Mouse (Mus musculus): ENCODE results near the gene 4930524J08Rik. TPM values are rescaled to one million over a fixed set of nuclear protein-coding genes. Genes with fewer than 3 reads are reported as not detected.

The 4930524J08Rik gene
- 2.2 and 2.5 TPM in 2 replicates for polyA plus RNA-seq (2015; fragmentation: Nextera tagmentation; extraction: Ambion mirVana)

DNA sequence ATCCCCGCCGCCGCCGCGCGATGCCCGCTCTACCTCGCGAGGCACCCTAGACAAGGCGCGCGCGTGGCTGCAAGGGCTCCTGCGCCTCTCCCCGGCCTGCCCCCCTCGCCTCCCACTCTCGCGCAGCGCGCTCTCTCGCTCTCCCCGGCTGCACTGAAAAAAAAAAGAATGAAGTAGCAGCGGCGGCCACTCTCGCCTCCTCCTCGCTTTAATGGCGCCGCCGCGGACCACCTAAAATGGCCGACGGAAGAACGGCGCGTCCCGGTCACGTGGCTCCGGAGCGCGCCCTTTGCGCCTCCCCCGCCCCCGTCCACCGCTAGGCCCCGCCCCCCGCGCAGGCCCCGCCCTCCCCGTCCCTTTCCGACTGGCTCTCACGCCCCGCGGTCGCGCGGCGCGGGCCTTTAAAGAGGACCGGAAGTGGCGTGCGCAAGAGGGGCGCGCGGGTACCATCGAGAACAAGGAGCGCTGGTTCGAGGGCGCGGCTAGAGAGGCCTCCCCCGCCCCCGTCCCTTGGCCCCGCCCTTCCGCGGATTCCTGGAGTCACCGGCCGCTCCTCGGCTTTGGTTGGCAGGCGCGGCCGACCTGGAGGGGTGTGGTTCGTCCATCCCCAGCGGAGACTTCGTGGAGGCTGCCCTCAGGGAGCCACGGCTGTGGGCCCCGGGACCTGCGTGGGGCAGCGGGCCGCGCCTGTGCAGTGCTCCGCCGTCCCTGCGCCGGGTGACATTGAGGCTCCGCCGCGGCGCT lies at the start of gene 4930524J08Rik, which contains the start of gene Hnrnpd:
4930524J08Rik (plus strand) TSS at position 363 of the 744 bp plus-strand sequence.
Hnrnpd (minus strand) TSS at position 240 of the 744 bp plus-strand sequence.
- Histone ChIP-seq H3K4me3 (ENCODE audit: low read depth, low read length) (peak within 1 kb of the TSS; percentile 93), H3K27me3 (ENCODE audit: control insufficient read depth, insufficient read depth, low read depth, low read length) (no peaks in the 10 kb centered on the region), H3K9me3 (replicated peaks; ENCODE audit: control insufficient read depth, low read length, poor library complexity, severe bottlenecking) (no peaks in the 10 kb centered on the region), H3K4me2 (ENCODE audit: low read length) (peak within 1 kb of the TSS; percentile 94), H3K4me1 (ENCODE audit: control insufficient read depth, insufficient read depth, low read length) (peaks cover 28% of the 10 kb centered on the region), H3K27ac (ENCODE audit: low read length) (peak within 1 kb of the TSS; percentile 99), H3K9ac (ENCODE audit: low read depth, low read length) (peak within 1 kb of the TSS; percentile 97), H3K36me3 (ENCODE audit: control insufficient read depth, insufficient read depth, low read length) (no peaks in the 10 kb centered on the region)
- 1% methylated on average over 75 of the region's 97 CpGs for WGBS
- ATAC-seq = peak; percentile 98

DNA sequence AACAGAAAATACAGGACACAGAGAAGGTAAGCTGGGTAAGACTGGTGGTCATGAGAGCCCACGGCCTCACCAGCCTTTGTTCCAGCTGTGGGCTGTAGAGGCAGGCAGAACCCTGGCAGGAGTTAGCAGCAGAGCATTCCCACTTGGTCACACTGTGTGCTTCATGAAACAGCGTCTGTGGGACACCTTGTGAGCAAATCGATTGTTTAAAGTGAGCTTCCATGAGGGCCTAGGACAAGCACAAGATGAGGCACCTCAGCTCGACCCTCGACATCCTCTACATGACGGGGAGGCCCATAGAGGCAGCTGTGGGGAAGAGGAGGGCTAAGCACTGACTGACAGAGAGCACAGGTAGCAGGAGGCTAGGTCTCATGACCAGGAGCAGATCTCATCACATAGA lies 47.0 kb upstream of the 4930524J08Rik start:
- Histone ChIP-seq H3K9me3 (replicated peaks; ENCODE audit: control insufficient read depth, low read length, poor library complexity, severe bottlenecking) (no peaks in the 10 kb centered on the region), H3K4me1 (ENCODE audit: control insufficient read depth, insufficient read depth, low read length) (no peaks in the 10 kb centered on the region), H3K9ac (ENCODE audit: low read depth, low read length) (no peak overlapping the region), H3K36me3 (ENCODE audit: control insufficient read depth, insufficient read depth, low read length) (no peaks in the 10 kb centered on the region), H3K27me3 (ENCODE audit: control insufficient read depth, insufficient read depth, low read depth, low read length) (no peaks in the 10 kb centered on the region), H3K27ac (ENCODE audit: low read length) (no peak overlapping the region), H3K4me3 (ENCODE audit: low read depth, low read length) (no peak overlapping the region), H3K4me2 (ENCODE audit: low read length) (no peak overlapping the region)
- 85% methylated on average over 6 of the region's 6 CpGs for WGBS
- no peak for ATAC-seq

DNA sequence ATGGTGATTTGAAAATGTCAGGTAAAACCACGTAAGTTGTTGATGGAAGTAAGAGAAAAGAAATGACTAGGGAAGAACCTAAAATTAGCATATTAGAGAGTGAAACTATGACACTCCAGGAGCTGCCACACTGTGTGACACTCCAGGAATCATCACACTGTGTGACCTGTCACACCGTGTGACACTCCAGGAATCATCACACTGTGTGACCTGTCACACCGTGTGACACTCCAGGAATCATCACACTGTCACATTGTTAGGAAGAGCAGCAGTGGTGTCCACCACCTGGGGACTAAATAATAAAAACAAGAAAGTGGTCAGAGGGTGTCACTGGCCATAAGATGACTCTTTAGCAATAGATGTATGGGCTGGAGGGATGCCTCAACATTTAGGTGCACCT lies 39.4 kb upstream of the 4930524J08Rik start:
- peak; percentile 79 for ATAC-seq
- Histone ChIP-seq H3K4me2 (ENCODE audit: low read length) (no peak overlapping the region), H3K27ac (ENCODE audit: low read length) (no peak overlapping the region), H3K4me3 (ENCODE audit: low read depth, low read length) (no peak overlapping the region), H3K27me3 (ENCODE audit: control insufficient read depth, insufficient read depth, low read depth, low read length) (no peaks in the 10 kb centered on the region), H3K36me3 (ENCODE audit: control insufficient read depth, insufficient read depth, low read length) (no peaks in the 10 kb centered on the region), H3K9ac (ENCODE audit: low read depth, low read length) (no peak overlapping the region), H3K4me1 (ENCODE audit: control insufficient read depth, insufficient read depth, low read length) (no peaks in the 10 kb centered on the region; the same call in 1 of the 2 replicates), H3K9me3 (replicated peaks; ENCODE audit: control insufficient read depth, low read length, poor library complexity, severe bottlenecking) (peaks cover 4% of the 10 kb centered on the region; the same call in 1 of the 2 replicates)
- WGBS = 67% methylated on average over 3 of the region's 3 CpGs

DNA sequence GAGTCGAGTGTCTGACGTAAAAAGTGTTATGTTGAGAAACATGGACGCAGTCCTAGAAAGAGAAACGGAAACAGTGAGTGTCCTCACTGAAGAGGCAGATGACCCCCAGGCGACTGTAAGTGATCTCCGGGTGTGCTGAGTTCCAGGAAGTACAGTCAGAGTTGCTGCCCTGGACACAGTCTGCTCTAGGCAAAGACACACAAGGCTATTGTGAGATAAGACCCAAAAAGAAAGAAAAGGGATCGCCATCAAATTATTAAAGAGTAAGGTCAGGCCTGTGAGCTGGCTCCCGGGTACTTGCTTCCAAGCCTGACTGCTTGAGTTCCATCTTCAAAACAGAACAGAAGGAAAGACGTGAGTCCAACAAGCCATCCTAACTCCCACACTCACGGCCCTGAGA lies 37.6 kb upstream of the 4930524J08Rik start:
- H3K9me3 ChIP-seq (replicated peaks; ENCODE audit: control insufficient read depth, low read length, poor library complexity, severe bottlenecking) = peaks cover 7% of the 10 kb centered on the region; the same call in 1 of the 2 replicates
- H3K4me3 ChIP-seq (ENCODE audit: low read depth, low read length) = no peak overlapping the region
- no peaks in the 10 kb centered on the region; the same call in 1 of the 2 replicates for H3K4me1 ChIP-seq (ENCODE audit: control insufficient read depth, insufficient read depth, low read length)
- no peak overlapping the region for H3K4me2 ChIP-seq (ENCODE audit: low read length)
- no peaks in the 10 kb centered on the region for H3K27me3 ChIP-seq (ENCODE audit: control insufficient read depth, insufficient read depth, low read depth, low read length)
- 80% methylated on average over 10 of the region's 10 CpGs for WGBS
- H3K9ac ChIP-seq (ENCODE audit: low read depth, low read length) = no peak overlapping the region
- no peak for ATAC-seq
- H3K27ac ChIP-seq (ENCODE audit: low read length) = no peak overlapping the region
- H3K36me3 ChIP-seq (ENCODE audit: control insufficient read depth, insufficient read depth, low read length) = 0 out of 2 replicates have a peak, but pooled peaks cover 3% of the 10 kb centered on the region

GRCm38 (mm10) chr5:99941776-99942502 lies 36.9 kb upstream of the 4930524J08Rik start:
- Histone ChIP-seq H3K27me3 (ENCODE audit: control insufficient read depth, insufficient read depth, low read depth, low read length) (no peaks in the 10 kb centered on the region), H3K36me3 (ENCODE audit: control insufficient read depth, insufficient read depth, low read length) (0 out of 2 replicates have a peak, but pooled peaks cover 3% of the 10 kb centered on the region), H3K4me3 (ENCODE audit: low read depth, low read length) (no peak overlapping the region), H3K4me2 (ENCODE audit: low read length) (no peak overlapping the region), H3K4me1 (ENCODE audit: control insufficient read depth, insufficient read depth, low read length) (no peaks in the 10 kb centered on the region; the same call in 1 of the 2 replicates), H3K9ac (ENCODE audit: low read depth, low read length) (no peak overlapping the region), H3K27ac (ENCODE audit: low read length) (no peak overlapping the region), H3K9me3 (replicated peaks; ENCODE audit: control insufficient read depth, low read length, poor library complexity, severe bottlenecking) (peaks cover 7% of the 10 kb centered on the region; the same call in 1 of the 2 replicates)
- 47% methylated on average over 10 of the region's 10 CpGs for WGBS
- ATAC-seq = no peak

- H3K9me3 ChIP-seq (replicated peaks; ENCODE audit: control insufficient read depth, low read length, poor library complexity, severe bottlenecking) = no peaks in the 10 kb centered on the region
- WGBS = 92% methylated on average over 5 of the region's 5 CpGs
- ATAC-seq = no peak
Measured at GRCm38 (mm10) chr5:99952513-99952912, 26.3 kb upstream of the 4930524J08Rik start.

DNA sequence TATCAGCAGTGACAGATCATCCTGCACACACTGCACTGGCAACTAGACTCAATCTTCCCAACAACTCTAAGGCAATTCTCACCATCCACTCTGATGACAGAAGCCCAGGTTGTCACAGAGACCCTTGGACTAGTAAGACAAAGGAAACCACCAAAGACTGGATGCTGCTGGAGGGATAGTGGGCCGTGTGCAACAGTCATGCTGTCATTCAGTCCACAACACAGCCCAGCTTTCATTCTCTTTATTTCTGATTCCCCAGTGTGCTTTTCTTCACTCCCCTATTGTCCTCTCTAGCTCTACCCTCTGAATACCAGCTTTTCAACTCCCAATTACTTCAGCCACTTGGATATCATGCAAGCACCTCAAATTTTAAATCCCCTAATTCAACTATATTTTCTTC lies 25.0 kb upstream of the 4930524J08Rik start:
- no peaks in the 10 kb centered on the region for H3K27me3 ChIP-seq (ENCODE audit: control insufficient read depth, insufficient read depth, low read depth, low read length)
- H3K36me3 ChIP-seq (ENCODE audit: control insufficient read depth, insufficient read depth, low read length) = peaks cover 4% of the 10 kb centered on the region; the same call in 1 of the 2 replicates
- WGBS = 23% methylated on average over 1 of the region's 1 CpGs
- H3K4me3 ChIP-seq (ENCODE audit: low read depth, low read length) = no peak overlapping the region
- H3K9ac ChIP-seq (ENCODE audit: low read depth, low read length) = no peak overlapping the region
- peak; percentile 37; the same call in 1 of the 2 replicates for ATAC-seq
- H3K4me1 ChIP-seq (ENCODE audit: control insufficient read depth, insufficient read depth, low read length) = 0 out of 2 replicates have a peak, but pooled peaks cover 2% of the 10 kb centered on the region
- no peak overlapping the region for H3K27ac ChIP-seq (ENCODE audit: low read length)
- no peak overlapping the region for H3K4me2 ChIP-seq (ENCODE audit: low read length)
- no peaks in the 10 kb centered on the region for H3K9me3 ChIP-seq (replicated peaks; ENCODE audit: control insufficient read depth, low read length, poor library complexity, severe bottlenecking)

More at GRCm38 (mm10) chr5:99952513-99952912, 26.3 kb upstream of the 4930524J08Rik start:
- H3K4me2 ChIP-seq (ENCODE audit: low read length) = no peak overlapping the region
- H3K27me3 ChIP-seq (ENCODE audit: control insufficient read depth, insufficient read depth, low read depth, low read length) = no peaks in the 10 kb centered on the region
- 0 out of 2 replicates have a peak, but pooled peaks cover 2% of the 10 kb centered on the region for H3K4me1 ChIP-seq (ENCODE audit: control insufficient read depth, insufficient read depth, low read length)
- H3K27ac ChIP-seq (ENCODE audit: low read length) = no peak overlapping the region
- H3K36me3 ChIP-seq (ENCODE audit: control insufficient read depth, insufficient read depth, low read length) = no peaks in the 10 kb centered on the region
- H3K4me3 ChIP-seq (ENCODE audit: low read depth, low read length) = no peak overlapping the region
- no peak overlapping the region for H3K9ac ChIP-seq (ENCODE audit: low read depth, low read length)

DNA sequence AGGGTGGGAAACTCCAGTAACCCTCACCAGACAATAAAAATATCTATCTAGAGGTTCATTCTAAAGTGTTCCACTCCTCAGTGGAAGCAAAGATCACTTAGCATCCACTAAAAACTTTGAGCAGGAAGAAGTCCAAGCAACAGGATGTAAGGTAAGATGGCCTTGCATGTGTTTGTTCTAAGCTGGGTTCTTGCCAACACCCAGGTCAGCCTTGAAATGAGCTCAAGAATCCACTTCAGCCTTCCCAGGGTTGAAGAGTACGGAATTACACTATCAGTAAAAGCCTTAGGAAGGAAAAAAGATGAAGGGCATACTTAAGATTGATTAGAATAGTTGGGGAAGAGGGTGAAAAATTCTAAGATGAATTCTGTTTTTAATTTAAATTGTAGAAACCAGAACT lies 20.2 kb upstream of the 4930524J08Rik start:
- H3K4me2 ChIP-seq (ENCODE audit: low read length) = no peak overlapping the region
- no peak overlapping the region for H3K4me3 ChIP-seq (ENCODE audit: low read depth, low read length)
- no peaks in the 10 kb centered on the region for H3K9me3 ChIP-seq (replicated peaks; ENCODE audit: control insufficient read depth, low read length, poor library complexity, severe bottlenecking)
- no peak for ATAC-seq
- no peak overlapping the region for H3K27ac ChIP-seq (ENCODE audit: low read length)
- no peak overlapping the region for H3K9ac ChIP-seq (ENCODE audit: low read depth, low read length)
- H3K4me1 ChIP-seq (ENCODE audit: control insufficient read depth, insufficient read depth, low read length) = 0 out of 2 replicates have a peak, but pooled peaks cover under 1% of the 10 kb centered on the region
- H3K36me3 ChIP-seq (ENCODE audit: control insufficient read depth, insufficient read depth, low read length) = peaks cover 9% of the 10 kb centered on the region
- WGBS = 95% methylated on average over 1 of the region's 1 CpGs
- no peaks in the 10 kb centered on the region for H3K27me3 ChIP-seq (ENCODE audit: control insufficient read depth, insufficient read depth, low read depth, low read length)
